Mouse (Mus musculus): ENCODE measurements around the gene Gm7073. TPM values are rescaled to one million over a fixed set of nuclear protein-coding genes. Genes with fewer than 3 reads are reported as not detected.
A peak's percentile ranks its signal among the peaks of the same experiment; 100 is the strongest.

Gene Gm7073
- total RNA-seq (2017), result not detected in 2 replicates

DNA sequence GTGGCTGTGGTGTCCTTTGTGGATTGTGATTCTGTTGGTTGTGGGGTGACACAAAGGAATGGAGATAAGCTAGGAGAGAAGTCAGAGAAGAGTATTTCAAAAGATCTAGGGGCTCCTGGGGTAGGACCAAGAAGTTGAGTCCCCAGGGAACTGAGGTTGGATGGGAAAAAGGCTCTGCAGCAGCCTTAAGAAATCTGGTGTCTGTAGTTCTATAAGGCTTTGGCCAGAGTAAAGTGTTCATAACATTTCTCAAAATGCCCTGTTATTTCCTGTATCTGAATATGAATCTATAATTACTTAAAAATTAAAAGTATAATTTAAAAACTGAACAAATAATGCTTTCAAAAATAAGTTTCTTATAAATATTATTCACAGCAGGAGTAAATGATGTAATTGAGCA lies at the start of gene Gm7073:
TSS of gene Gm7073 (minus strand) at position 101 of the 400 bp plus-strand sequence.
- ATAC-seq (ENCODE audit: extremely low read depth, insufficient number of reproducible peaks, low FRiP score, poor library complexity, severe bottlenecking), result no peak

GRCm38 (mm10) chrX:60570539-60570938 lies 31.5 kb upstream of the Gm7073 start:
- no peak for ATAC-seq (ENCODE audit: extremely low read depth, insufficient number of reproducible peaks, low FRiP score, poor library complexity, severe bottlenecking)

- ATAC-seq (ENCODE audit: extremely low read depth, insufficient number of reproducible peaks, low FRiP score, poor library complexity, severe bottlenecking), result no peak
Measured at GRCm38 (mm10) chrX:60569047-60569446, 30.0 kb upstream of the Gm7073 start.

DNA sequence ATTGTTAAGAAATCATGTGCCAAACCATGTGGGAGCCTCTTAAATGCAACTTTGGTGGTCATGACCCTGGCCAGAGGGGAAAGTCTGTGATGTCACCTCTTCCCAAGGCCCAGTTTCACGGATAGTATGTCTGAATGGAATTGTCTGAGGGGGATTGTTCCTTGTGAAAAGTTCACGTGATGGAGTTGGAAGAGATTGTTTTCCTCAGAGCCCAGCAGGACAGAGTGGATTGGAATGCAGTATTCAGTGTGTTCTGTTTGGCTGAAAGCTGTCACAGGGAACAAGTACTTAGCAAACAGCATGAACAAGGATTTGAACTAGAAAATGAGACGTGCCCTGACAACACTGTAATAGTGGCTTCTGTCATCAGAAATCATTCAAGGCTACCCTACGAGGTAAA lies 16.2 kb upstream of the Gm7073 start:
- no peak for ATAC-seq (ENCODE audit: extremely low read depth, insufficient number of reproducible peaks, low FRiP score, poor library complexity, severe bottlenecking)

- ATAC-seq (ENCODE audit: extremely low read depth, insufficient number of reproducible peaks, low FRiP score, poor library complexity, severe bottlenecking), result no peak
Measured at GRCm38 (mm10) chrX:60547444-60548304, 8.6 kb upstream of the Gm7073 start.

DNA sequence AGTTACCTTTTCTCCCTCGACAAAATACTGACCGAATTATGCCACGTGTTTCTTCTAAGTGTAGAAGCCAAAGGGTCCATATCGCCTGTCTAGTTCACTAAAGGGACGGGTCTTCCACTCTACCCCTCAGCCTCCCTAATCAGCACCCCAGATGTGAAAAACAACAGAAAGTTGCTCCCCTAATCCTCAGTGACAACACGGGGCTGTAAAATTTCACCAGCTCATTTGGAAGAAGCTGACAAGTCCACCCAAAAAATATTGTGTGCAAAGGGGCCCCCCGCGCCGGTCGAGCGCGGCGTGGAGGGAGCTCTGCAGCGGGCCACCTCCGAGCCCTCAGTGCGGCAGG lies 8.0 kb upstream of the Gm7073 start:
- no peak for ATAC-seq (ENCODE audit: extremely low read depth, insufficient number of reproducible peaks, low FRiP score, poor library complexity, severe bottlenecking)

DNA sequence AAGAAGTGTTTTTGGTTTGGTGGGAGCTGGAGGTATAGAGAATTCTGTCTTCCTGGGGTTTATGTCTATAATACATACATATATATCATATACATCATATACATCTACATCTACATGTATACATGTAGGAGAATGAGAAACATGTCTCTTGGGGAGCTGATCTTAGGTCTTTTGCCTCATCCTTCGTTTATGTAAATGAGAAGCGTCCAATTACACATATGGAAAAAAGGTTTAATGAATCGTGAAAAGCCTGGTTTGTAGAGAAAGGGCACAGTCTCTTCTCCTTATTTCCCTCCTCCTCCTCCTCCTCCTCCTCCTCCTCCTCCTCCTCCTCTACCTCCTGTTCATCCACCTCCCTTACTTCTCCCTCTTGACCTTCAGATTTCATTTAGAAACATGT lies 6.9 kb upstream of the Gm7073 start:
- no peak for ATAC-seq (ENCODE audit: extremely low read depth, insufficient number of reproducible peaks, low FRiP score, poor library complexity, severe bottlenecking)

DNA sequence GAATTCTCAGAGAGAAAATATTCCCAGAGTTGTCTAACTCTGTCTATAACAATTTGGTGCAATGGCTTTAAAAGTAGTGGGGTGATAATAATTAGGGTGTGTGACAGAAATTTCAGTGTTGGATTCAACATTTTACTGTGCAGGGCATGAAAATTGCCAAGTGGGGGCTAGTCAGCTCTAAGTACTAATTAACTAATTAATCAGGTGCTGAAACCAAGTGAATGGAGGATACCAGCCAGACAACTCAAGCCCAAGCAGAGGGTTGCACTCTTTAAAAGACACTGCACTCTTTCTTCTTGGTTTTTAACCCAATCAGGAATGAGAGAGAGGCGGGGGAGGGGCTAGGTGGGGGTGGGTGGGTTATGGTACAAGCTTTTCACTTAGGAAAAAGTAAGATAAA lies 6.4 kb upstream of the Gm7073 start:
- ATAC-seq (ENCODE audit: extremely low read depth, insufficient number of reproducible peaks, low FRiP score, poor library complexity, severe bottlenecking), result no peak

- no peak for ATAC-seq (ENCODE audit: extremely low read depth, insufficient number of reproducible peaks, low FRiP score, poor library complexity, severe bottlenecking)
Measured at GRCm38 (mm10) chrX:60544098-60544497, 5.0 kb upstream of the Gm7073 start.

DNA sequence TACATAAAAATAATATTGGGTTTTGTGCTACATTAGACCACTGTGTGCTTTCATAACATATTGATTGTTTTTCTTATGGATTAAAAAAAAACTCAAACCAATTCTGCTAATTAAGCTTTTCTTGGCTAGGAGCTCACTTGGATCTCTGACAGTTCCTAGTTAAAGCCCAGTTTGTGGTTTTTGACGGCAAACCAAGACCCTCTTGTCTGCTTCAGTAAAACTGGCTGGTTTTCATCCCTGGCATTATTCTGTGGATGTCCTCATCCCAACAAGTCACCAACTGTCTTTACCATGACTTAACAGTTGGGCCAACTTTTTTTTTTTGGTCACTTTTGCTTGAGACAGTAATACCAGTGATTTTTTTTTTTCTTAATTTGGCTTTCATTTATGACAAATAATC lies 3.9 kb upstream of the Gm7073 start:
- ATAC-seq (ENCODE audit: extremely low read depth, insufficient number of reproducible peaks, low FRiP score, poor library complexity, severe bottlenecking), result no peak

DNA sequence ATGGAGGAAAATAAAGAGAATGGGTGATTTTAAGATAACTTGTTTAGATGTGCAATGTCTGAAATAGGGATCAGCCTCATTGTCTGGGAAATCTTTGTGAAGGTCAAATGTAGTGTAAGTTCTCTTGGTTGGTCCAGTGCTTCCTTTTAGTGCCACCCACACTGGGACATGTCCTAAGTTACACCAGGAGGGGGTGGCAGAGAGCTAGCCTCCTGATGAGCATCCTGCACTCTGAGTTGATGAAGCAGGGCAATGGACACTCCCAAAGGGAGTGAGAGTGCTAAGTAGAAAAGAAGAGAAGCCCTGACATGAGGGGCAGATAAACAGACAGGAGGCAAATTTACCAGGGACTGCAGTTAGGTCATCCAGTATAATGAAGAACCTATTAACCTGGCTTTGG lies 35.1 kb downstream of the Gm7073 start:
- ATAC-seq (ENCODE audit: extremely low read depth, insufficient number of reproducible peaks, low FRiP score, poor library complexity, severe bottlenecking), result no peak

- ATAC-seq (ENCODE audit: extremely low read depth, insufficient number of reproducible peaks, low FRiP score, poor library complexity, severe bottlenecking), result no peak
Measured at GRCm38 (mm10) chrX:60497750-60498149, 41.3 kb downstream of the Gm7073 start.

DNA sequence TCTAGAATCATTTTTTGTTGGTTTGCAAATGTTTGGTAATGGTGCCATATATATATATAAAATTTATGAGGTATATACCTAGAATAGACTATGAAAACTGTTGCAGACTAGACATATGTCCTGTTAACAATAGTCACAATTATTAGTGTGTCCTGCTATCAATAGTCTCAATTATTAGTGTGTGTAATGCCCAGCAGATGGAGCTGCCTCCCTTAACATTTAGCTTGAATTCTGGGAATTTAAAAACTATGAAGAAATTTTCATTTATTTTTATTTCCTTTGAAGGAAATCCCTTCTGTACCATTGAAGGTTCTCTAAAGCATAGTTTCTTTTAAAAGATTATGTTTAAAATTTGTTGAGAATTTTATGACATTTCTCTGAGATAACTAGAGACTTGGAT lies 43.7 kb downstream of the Gm7073 start:
- no peak for ATAC-seq (ENCODE audit: extremely low read depth, insufficient number of reproducible peaks, low FRiP score, poor library complexity, severe bottlenecking)

GRCm38 (mm10) chrX:60463786-60464185 lies 75.3 kb downstream of the Gm7073 start:
- no peak for ATAC-seq (ENCODE audit: extremely low read depth, insufficient number of reproducible peaks, low FRiP score, poor library complexity, severe bottlenecking)

- ATAC-seq (ENCODE audit: extremely low read depth, insufficient number of reproducible peaks, low FRiP score, poor library complexity, severe bottlenecking), result no peak
Measured at GRCm38 (mm10) chrX:60414563-60415111, 124.4 kb downstream of the Gm7073 start.

DNA sequence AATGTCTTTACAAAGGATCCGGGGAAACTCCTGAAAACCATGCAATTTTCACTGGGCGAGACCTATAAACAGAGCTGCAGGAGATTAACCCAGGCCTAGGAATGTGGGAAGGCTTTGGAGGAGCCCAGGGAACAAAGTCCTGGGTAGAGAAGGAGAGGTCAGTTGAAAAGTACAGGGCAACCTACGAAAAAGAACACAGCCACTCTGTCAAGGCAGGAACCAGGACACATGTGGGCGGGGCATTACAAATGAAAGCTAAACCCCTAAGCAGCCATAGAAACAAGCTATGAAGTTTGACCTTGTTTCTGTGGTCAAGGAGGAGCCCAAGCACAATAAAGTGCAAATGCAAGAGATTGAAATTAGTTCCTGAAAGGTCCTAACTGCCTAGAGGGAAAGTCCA lies 133.4 kb downstream of the Gm7073 start:
- no peak for ATAC-seq (ENCODE audit: extremely low read depth, insufficient number of reproducible peaks, low FRiP score, poor library complexity, severe bottlenecking)

DNA sequence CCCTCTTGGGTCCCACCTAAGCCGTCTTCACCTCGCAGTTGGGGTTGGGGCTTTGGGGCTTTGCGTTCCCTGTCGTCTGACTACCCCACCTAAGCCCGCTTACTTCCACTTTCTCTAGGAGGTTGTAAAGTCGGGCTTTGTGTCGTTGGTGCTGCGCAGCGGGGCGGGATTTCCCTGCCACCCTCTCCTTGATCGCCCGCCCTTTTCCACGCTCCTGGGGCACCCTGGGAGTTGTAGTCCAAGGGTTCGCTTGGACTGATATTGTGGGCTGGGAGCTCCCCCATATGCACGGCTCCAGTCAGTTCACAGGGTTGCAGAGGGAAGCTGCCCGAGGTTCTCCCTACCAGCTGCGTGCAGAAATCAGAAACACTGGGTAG lies 134.4 kb downstream of the Gm7073 start:
- peak; percentile 97 for ATAC-seq (ENCODE audit: extremely low read depth, insufficient number of reproducible peaks, low FRiP score, poor library complexity, severe bottlenecking)

- ATAC-seq (ENCODE audit: extremely low read depth, insufficient number of reproducible peaks, low FRiP score, poor library complexity, severe bottlenecking), result no peak; the same call in 1 of the 2 replicates
Measured at GRCm38 (mm10) chrX:60403764-60404667, 135.0 kb downstream of the Gm7073 start.

GRCm38 (mm10) chrX:60403062-60403763 lies 135.8 kb downstream of the Gm7073 start:
- no peak for ATAC-seq (ENCODE audit: extremely low read depth, insufficient number of reproducible peaks, low FRiP score, poor library complexity, severe bottlenecking)

All from neutrophil, adult 5-6 weeks (primary cell).